Mouse (Mus musculus) heart, embryonic 14.5 days (tissue): ENCODE measurements around the gene Tent5c. TPM values are rescaled to one million over a fixed set of nuclear protein-coding genes. Genes with fewer than 3 reads are reported as not detected.

ENCODE experiments used
- ATAC-seq: fragments of 200-750 bp; cut with Nextera tagmentation; 2 replicates; pipeline ENCODE4 v1.8.0; 2017; ENCODE audit warnings: low read depth, moderate TSS enrichment; ENCODE audit not compliant: insufficient number of reproducible peaks, insufficient read depth, low FRiP score
- H3K27ac ChIP-seq, 2 experiments: fragments of 200-500 bp in 1 of 2; fragments of 300-500 bp in 1 of 2; sonication (generic) in 1 of 2; replicated peaks in 1 of 2; 2 replicates each; pipeline ENCODE4 v1.5.1; 2012 to 2014; ENCODE audit warnings: low read depth in 2 of 2, low read length in 2 of 2, control low read depth in 1 of 2, mild to moderate bottlenecking in 1 of 2, mixed read lengths in 1 of 2; ENCODE audit not compliant: control insufficient read depth in 1 of 2, insufficient read depth in 1 of 2
- H3K27me3 ChIP-seq: fragments of 300-500 bp; sonication (generic); 2 replicates; pipeline ENCODE4 v1.6.1; 2014; ENCODE audit warnings: mild to moderate bottlenecking, low read length, control low read depth; ENCODE audit not compliant: control insufficient read depth, insufficient read depth
- H3K36me3 ChIP-seq: fragments of 300-500 bp; sonication (generic); 2 replicates; pipeline ENCODE4 v1.6.1; 2014; ENCODE audit warnings: mild to moderate bottlenecking, control low read depth, low read length, mixed read lengths; ENCODE audit not compliant: control insufficient read depth, insufficient read depth
- H3K4me1 ChIP-seq, 2 experiments: fragments of 200-500 bp in 1 of 2; fragments of 300-500 bp in 1 of 2; sonication (generic) in 1 of 2; 2 replicates each; pipeline ENCODE4 v1.6.1; 2012 to 2014; ENCODE audit warnings: low read length in 2 of 2, control low read depth in 1 of 2, mixed read lengths in 1 of 2; ENCODE audit not compliant: control insufficient read depth in 2 of 2, insufficient read depth in 2 of 2
- H3K4me2 ChIP-seq: fragments of 300-500 bp; sonication (generic); 2 replicates; pipeline ENCODE4 v1.6.1; 2014; ENCODE audit warnings: mild to moderate bottlenecking, low read length
- H3K4me3 ChIP-seq, 2 experiments: fragments of 200-500 bp in 1 of 2; fragments of 300-500 bp in 1 of 2; sonication (generic) in 1 of 2; 2 replicates each; pipeline ENCODE4 v1.5.1; 2012 to 2014; ENCODE audit warnings: low read length in 2 of 2, mild to moderate bottlenecking in 2 of 2, control low read depth in 1 of 2, low read depth in 1 of 2, moderate library complexity in 1 of 2; ENCODE audit not compliant: control insufficient read depth in 1 of 2, insufficient read depth in 1 of 2
- H3K9ac ChIP-seq: fragments of 300-500 bp; sonication (generic); 2 replicates; pipeline ENCODE4 v1.6.1; 2014; ENCODE audit warnings: mild to moderate bottlenecking, low read length
- H3K9me3 ChIP-seq: fragments of 300-500 bp; sonication (generic); 2 replicates; pipeline ENCODE4 v1.6.1; 2016; ENCODE audit warnings: low read length, control low read depth; ENCODE audit not compliant: control insufficient read depth
- WGBS: fragments of 180-500 bp; shearing (Covaris S2); extraction: QIAGEN DNeasy Blood & Tissue Kit; methylation state at CpG from one replicate; pipeline ENCODE4 v1.1.7; 2014; 5-methylcytosine and 5-hydroxymethylcytosine counted together
- polyA plus RNA-seq: library from polyadenylated mRNA; unstranded; fragments of >200 nt; fragmentation: Nextera tagmentation; extraction: Ambion mirVana; gene quantifications from 2 replicates; pipeline ENCODE4 v1.2.1, GENCODE M21; 2014

The Tent5c gene
- polyA plus RNA-seq, 1 experiment from 2014 or later, result 7.7 TPM

GRCm38 (mm10) chr3:100462235-100463083 lies 26.7 kb downstream of the Tent5c start:
- Histone ChIP-seq H3K27me3 (no peaks in the 10 kb centered on the region), H3K4me1 (peaks cover 8 to 12% of the 10 kb centered on the region in 2 experiments; a peak in 3 of 4 replicates), H3K4me3 (no peak overlapping the region), H3K9ac (no peak overlapping the region), H3K36me3 (no peaks in the 10 kb centered on the region), H3K27ac (no peak overlapping the region), H3K4me2 (no peak overlapping the region), H3K9me3 (no peaks in the 10 kb centered on the region)
- no peak for ATAC-seq
- WGBS, result 74% methylated on average over 8 of the region's 8 CpGs

- Histone ChIP-seq H3K4me1 (peaks cover 8 to 12% of the 10 kb centered on the region in 2 experiments; a peak in 3 of 4 replicates), H3K36me3 (no peaks in the 10 kb centered on the region), H3K9me3 (no peaks in the 10 kb centered on the region), H3K4me2 (no peak overlapping the region), H3K27ac (no peak overlapping the region), H3K4me3 (no peak overlapping the region), H3K9ac (no peak overlapping the region), H3K27me3 (no peaks in the 10 kb centered on the region)
- ATAC-seq, result no peak
- WGBS, result 80% methylated on average over 2 of the region's 2 CpGs
Observed at GRCm38 (mm10) chr3:100460510-100460909, 28.6 kb downstream of the Tent5c start.

- H3K27me3 ChIP-seq, result no peaks in the 10 kb centered on the region
- no peaks in the 10 kb centered on the region for H3K36me3 ChIP-seq
- no peak overlapping the region for H3K4me2 ChIP-seq
- no peak overlapping the region for H3K27ac ChIP-seq
- peaks cover 7 to 8% of the 10 kb centered on the region in 2 experiments; a peak in 3 of 4 replicates for H3K4me1 ChIP-seq
- H3K9ac ChIP-seq, result no peak overlapping the region
- ATAC-seq, result no peak
- no peak overlapping the region for H3K4me3 ChIP-seq
- WGBS, result 92% methylated on average over 7 of the region's 7 CpGs
- no peaks in the 10 kb centered on the region for H3K9me3 ChIP-seq
Observed at GRCm38 (mm10) chr3:100443798-100444500, 45.2 kb downstream of the Tent5c start.

- H3K9me3 ChIP-seq, result no peaks in the 10 kb centered on the region
- no peak overlapping the region for H3K4me2 ChIP-seq
- no peak overlapping the region for H3K9ac ChIP-seq
- no peak overlapping the region for H3K27ac ChIP-seq
- no peak overlapping the region for H3K4me3 ChIP-seq
- ATAC-seq, result no peak
- peaks cover 8 to 11% of the 10 kb centered on the region in 2 experiments; a peak in 3 of 4 replicates for H3K4me1 ChIP-seq
- H3K36me3 ChIP-seq, result no peaks in the 10 kb centered on the region
- 83% methylated on average over 6 of the region's 6 CpGs for WGBS
- H3K27me3 ChIP-seq, result no peaks in the 10 kb centered on the region
Observed at GRCm38 (mm10) chr3:100442499-100442898, 46.6 kb downstream of the Tent5c start.

- ATAC-seq, result no peak
- Histone ChIP-seq H3K4me1 (peaks cover 8 to 11% of the 10 kb centered on the region in 2 experiments; a peak in 3 of 4 replicates), H3K36me3 (no peaks in the 10 kb centered on the region), H3K27me3 (no peaks in the 10 kb centered on the region), H3K9ac (no peak overlapping the region), H3K9me3 (no peaks in the 10 kb centered on the region), H3K27ac (no peak overlapping the region), H3K4me3 (no peak overlapping the region), H3K4me2 (no peak overlapping the region)
- 57% methylated on average over 4 of the region's 4 CpGs for WGBS
Observed at GRCm38 (mm10) chr3:100440754-100441153, 48.4 kb downstream of the Tent5c start.

GRCm38 (mm10) chr3:100440009-100440408 lies 49.1 kb downstream of the Tent5c start:
- H3K9ac ChIP-seq, result no peak overlapping the region
- H3K27ac ChIP-seq, result no peak overlapping the region
- 19% methylated on average over 6 of the region's 6 CpGs for WGBS
- H3K4me3 ChIP-seq, result no peak overlapping the region
- ATAC-seq, result no peak
- peaks cover 8 to 11% of the 10 kb centered on the region in 2 experiments; a peak in 3 of 4 replicates for H3K4me1 ChIP-seq
- no peaks in the 10 kb centered on the region for H3K27me3 ChIP-seq
- H3K36me3 ChIP-seq, result no peaks in the 10 kb centered on the region
- H3K9me3 ChIP-seq, result no peaks in the 10 kb centered on the region
- H3K4me2 ChIP-seq, result no peak overlapping the region

GRCm38 (mm10) chr3:100439088-100439487 lies 50.0 kb downstream of the Tent5c start:
- no peak overlapping the region for H3K4me3 ChIP-seq
- no peak overlapping the region for H3K27ac ChIP-seq
- no peaks in the 10 kb centered on the region for H3K27me3 ChIP-seq
- ATAC-seq, result no peak
- H3K9ac ChIP-seq, result no peak overlapping the region
- no peaks in the 10 kb centered on the region for H3K9me3 ChIP-seq
- H3K4me2 ChIP-seq, result no peak overlapping the region
- H3K36me3 ChIP-seq, result no peaks in the 10 kb centered on the region
- 58% methylated on average over 3 of the region's 3 CpGs for WGBS
- H3K4me1 ChIP-seq, result peaks cover 8 to 11% of the 10 kb centered on the region in 2 experiments; a peak in 3 of 4 replicates
